Mouse (Mus musculus) left cerebral cortex, adult 2 months (tissue): ENCODE measurements around the gene Snta1. TPM values are rescaled to one million over a fixed set of nuclear protein-coding genes. Genes with fewer than 3 reads are reported as not detected.

Experiments used
- DNase-seq, 2 experiments: peaks; one replicate each; pipeline ENCODE4 v3.0.0; 2021 to 2022; ENCODE audit warnings: low spot score in 2 of 2, mixed read lengths in 1 of 2; ENCODE audit errors: extremely low spot score in 1 of 2
- H3K27ac ChIP-seq: fragments of 200-600 bp; 2 replicates; pipeline ENCODE4 v1.8.1; 2022
- H3K4me3 ChIP-seq: fragments of 200-600 bp; 2 replicates; pipeline ENCODE4 v1.8.1; 2022
- CTCF ChIP-seq: fragments of 200-600 bp; IDR thresholded peaks from 2 replicates; pipeline ENCODE4 v1.8.1; 2022; ENCODE audit warnings: antibody characterized with exemption, mild to moderate bottlenecking, moderate library complexity
- intact Hi-C: fragments of 180-260 bp; cut with DNase I; formaldehyde crosslinking; loops from one replicate; pipeline ENCODE4 v1.15.1; 2025
- long read RNA-seq, 2 experiments: library from polyadenylated mRNA; stranded (forward); transcript quantifications; one replicate each; pipeline ENCODE4 v2.0.0; 2021; ENCODE audit warnings: borderline mapping rate in 2 of 2
- total RNA-seq, 2 experiments: library from RNA; stranded (reverse); gene quantifications; 2 replicates each; pipeline ENCODE4 v1.2.3; 2021

The Snta1 gene
- total RNA-seq = 10 to 100 TPM; 33.9 to 34.1 TPM
- long read RNA-seq, experiment 1, transcript Snta1-202 (8 exons, 2,131 nt) = major isoform, 30 of 45 reads
- long read RNA-seq, experiment 1, partial matches to known transcripts = 8 of 45 reads
- long read RNA-seq, experiment 1, other reads (novel, unspliced or antisense) = 7 of 45 reads
- long read RNA-seq, experiment 2, transcript Snta1-202 (8 exons, 2,131 nt) = major isoform, 15 of 16 reads
- long read RNA-seq, experiment 2, partial matches to known transcripts = 1 of 16 reads
- long read RNA-seq, experiment 2, other reads (novel, unspliced or antisense) = 0 of 16 reads

- intact Hi-C loops = no loop called here
- Histone ChIP-seq H3K27ac (peak within 1 kb of the TSS; percentile 92), H3K4me3 (peak within 1 kb of the TSS; percentile 78)
- TF ChIP-seq CTCF = no peak
- peak; percentile 76 to 80 for DNase-seq
Observed at GRCm38 (mm10) chr2:154407643-154408445, at the start of gene Snta1. TSS of gene Snta1 (minus strand) at chr2:154408099.

DNA sequence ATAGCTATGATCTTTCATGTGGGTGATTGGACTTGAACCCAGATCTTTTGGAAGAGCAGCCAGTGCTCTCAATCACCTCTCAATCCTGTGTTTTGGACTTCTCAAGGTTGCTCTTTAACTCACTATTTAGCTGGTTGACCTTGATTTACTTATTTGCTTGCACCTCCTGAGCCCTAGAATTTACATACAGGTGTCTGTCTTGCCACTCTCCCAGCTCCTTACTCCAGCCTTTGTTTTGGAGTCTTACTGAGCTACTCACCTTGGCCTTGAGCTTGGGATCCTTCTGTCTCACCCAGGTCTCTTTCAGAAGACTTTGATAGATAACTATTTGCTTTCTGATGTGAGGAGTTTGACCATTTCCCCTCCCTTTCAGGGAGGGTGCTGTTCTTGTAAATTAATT is 48.7 kb upstream of the Snta1 start:
- no peak for DNase-seq
- no peak for TF ChIP-seq CTCF
- intact Hi-C loops = no loop called here
- Histone ChIP-seq H3K27ac (no peak overlapping the region), H3K4me3 (no peak overlapping the region)

DNA sequence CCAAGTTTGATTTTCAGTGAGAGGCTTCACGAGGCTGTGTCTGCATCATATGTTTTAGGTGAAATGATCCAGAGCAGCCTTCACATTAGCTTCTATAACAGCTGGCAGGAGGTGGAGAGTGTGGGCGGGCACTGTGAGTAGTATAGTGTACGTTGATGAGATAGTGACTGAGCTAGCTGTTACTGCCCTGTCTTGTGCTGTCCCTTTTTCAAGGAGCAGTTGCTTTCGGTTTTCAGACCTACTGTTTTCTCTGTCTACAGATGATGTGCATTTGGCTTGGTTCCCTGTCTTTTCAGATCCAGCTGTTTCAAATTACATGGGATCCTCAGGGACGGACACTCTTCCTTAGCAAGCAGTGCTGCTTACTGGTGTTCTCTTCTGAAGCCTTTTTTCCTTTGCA is 47.9 kb upstream of the Snta1 start:
- TF ChIP-seq CTCF = no peak
- intact Hi-C loops = no loop called here
- Histone ChIP-seq H3K27ac (peak overlapping the region; percentile 50), H3K4me3 (no peak overlapping the region)
- peak; percentile 35 to 45 for DNase-seq

- DNase-seq = no peak
- TF ChIP-seq CTCF = no peak
- Histone ChIP-seq H3K4me3 (no peak overlapping the region), H3K27ac (no peak overlapping the region)
- intact Hi-C loops = no loop called here
Observed at GRCm38 (mm10) chr2:154454605-154455004, 46.7 kb upstream of the Snta1 start.

- intact Hi-C loops = no loop called here
- H3K4me3 ChIP-seq = no peak overlapping the region
- TF ChIP-seq CTCF = no peak
- no peak for DNase-seq
- H3K27ac ChIP-seq = no peak overlapping the region
Observed at GRCm38 (mm10) chr2:154454099-154454498, 46.2 kb upstream of the Snta1 start.

DNA sequence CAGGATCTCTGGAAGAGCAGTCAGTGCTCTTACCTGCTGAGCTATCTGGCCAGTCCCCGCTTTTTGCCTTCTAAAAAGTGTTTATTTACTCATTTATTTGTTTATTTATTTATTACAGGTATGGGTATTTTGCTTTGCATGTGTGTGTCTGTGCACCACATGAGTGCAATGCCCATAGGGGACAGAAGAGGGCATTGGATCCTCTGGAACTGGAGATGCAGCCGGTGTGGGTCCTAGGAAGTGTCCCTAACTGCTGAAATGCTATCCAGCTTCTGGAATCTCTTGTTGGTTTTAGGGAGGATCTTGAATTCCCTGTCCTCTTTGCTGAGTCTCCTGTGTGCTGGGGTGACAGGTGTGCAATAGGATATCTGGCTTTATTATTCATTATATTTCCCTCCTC is 45.1 kb upstream of the Snta1 start:
- no peak overlapping the region for H3K4me3 ChIP-seq
- no peak for DNase-seq
- H3K27ac ChIP-seq = no peak overlapping the region
- TF ChIP-seq CTCF = peak; percentile 3; the same call in 1 of the 2 replicates
- intact Hi-C loops = no loop called here

GRCm38 (mm10) chr2:154448633-154449032 is 40.7 kb upstream of the Snta1 start:
- Histone ChIP-seq H3K4me3 (no peak overlapping the region), H3K27ac (no peak overlapping the region)
- intact Hi-C loops = no loop called here
- no peak for DNase-seq
- TF ChIP-seq CTCF = no peak

- intact Hi-C loops = no loop called here
- DNase-seq = no peak
- Histone ChIP-seq H3K27ac (no peak overlapping the region), H3K4me3 (no peak overlapping the region)
- no peak for TF ChIP-seq CTCF
Observed at GRCm38 (mm10) chr2:154447821-154448220, 39.9 kb upstream of the Snta1 start.

- no peak overlapping the region for H3K4me3 ChIP-seq
- H3K27ac ChIP-seq = no peak overlapping the region
- intact Hi-C loops = no loop called here
- DNase-seq = no peak
- TF ChIP-seq CTCF = no peak
Observed at GRCm38 (mm10) chr2:154440453-154440852, 32.6 kb upstream of the Snta1 start.

GRCm38 (mm10) chr2:154437191-154437527 is 29.3 kb upstream of the Snta1 start:
- intact Hi-C loops = no loop called here
- Histone ChIP-seq H3K4me3 (peak overlapping the region; percentile 99), H3K27ac (peak overlapping the region; percentile 94)
- no peak for TF ChIP-seq CTCF
- no peak for DNase-seq

DNA sequence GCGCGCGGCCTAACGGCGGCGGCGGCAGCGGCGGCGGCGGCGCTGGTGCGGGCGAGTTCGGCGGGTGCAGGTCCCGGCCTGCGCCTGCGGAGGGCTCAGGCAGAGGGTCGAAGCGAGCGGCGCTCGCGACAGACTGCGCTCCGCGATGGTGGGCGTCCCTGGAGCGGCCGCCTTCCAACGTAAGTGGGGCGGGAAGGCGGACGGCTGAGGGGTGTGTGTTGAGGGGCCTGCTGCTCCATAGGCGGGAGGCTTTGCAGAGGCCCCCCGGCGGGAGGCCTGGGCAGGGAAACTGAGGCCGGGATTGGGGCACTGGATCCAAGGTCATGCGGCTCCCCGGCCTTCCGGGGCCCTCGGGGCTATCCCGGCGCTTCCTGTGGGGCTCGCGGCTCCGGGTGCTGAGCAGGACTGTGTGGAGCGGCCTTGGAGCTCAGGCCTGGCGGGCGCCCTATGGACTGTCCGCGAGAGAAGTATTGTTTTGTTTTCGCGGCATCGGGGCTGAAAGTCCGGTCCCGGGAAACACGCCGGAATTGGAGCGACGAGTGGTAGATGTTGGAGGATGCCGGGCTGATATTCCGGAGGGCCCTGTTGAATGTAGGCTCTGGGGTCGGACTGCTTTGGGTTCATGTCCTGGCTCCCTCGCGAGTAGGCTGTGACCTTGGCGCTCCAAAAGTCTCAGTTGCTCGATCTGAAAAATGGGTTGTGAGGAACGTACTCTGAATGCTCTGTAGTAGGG is 28.7 kb upstream of the Snta1 start, which contains the start of gene Cbfa2t2:
Gene Cbfa2t2 (plus strand): TSS at position 24 of the 733 bp plus-strand sequence.
- Histone ChIP-seq H3K27ac (peak within 1 kb of the TSS; percentile 94), H3K4me3 (peak within 1 kb of the TSS; percentile 99)
- intact Hi-C loops = no loop called here
- TF ChIP-seq CTCF = no peak; the same call in 1 of the 2 replicates
- peak in 1 of 2 experiments; percentile 49 for DNase-seq

GRCm38 (mm10) chr2:154436076-154436457 is 28.2 kb upstream of the Snta1 start:
- no peak; the same call in 1 of the 2 replicates for TF ChIP-seq CTCF
- intact Hi-C loops = no loop called here
- Histone ChIP-seq H3K4me3 (peak overlapping the region; percentile 50), H3K27ac (peak overlapping the region; percentile 44)
- peak; percentile 97 to 98 for DNase-seq
